Mouse (Mus musculus): ENCODE data around the gene Magi1. TPM values are rescaled to one million over a fixed set of nuclear protein-coding genes. Genes with fewer than 3 reads are reported as not detected.
"Not testable (repeated sequence)": the region's sequence is repeated elsewhere in the genome, so short reads cannot be mapped to it uniquely, and the experiment has no call there.

Magi1 gene
- polyA plus RNA-seq, 1 experiment from 2014 or later, result 10.1 TPM

GRCm38 (mm10) chr6:93629735-93630291, 653.9 kb downstream of the Magi1 start:
- not testable (repeated sequence) for H3K4me1 ChIP-seq (replicated peaks); ATAC-seq; H3K27me3 ChIP-seq (replicated peaks); H3K4me3 ChIP-seq (replicated peaks); H3K36me3 ChIP-seq; H3K4me2 ChIP-seq (replicated peaks); H3K27ac ChIP-seq; H3K9me3 ChIP-seq; H3K9ac ChIP-seq
- 71% methylated on average over 5 of the region's 5 CpGs for WGBS

GRCm38 (mm10) chr6:93627200-93627599, 656.5 kb downstream of the Magi1 start:
- no peaks in the 10 kb centered on the region for H3K4me1 ChIP-seq (replicated peaks)
- no peak for ATAC-seq
- no peaks in the 10 kb centered on the region for H3K36me3 ChIP-seq
- WGBS, result 81% methylated on average over 5 of the region's 5 CpGs
- H3K9me3 ChIP-seq, result no peaks in the 10 kb centered on the region
- no peak overlapping the region for H3K27ac ChIP-seq
- H3K27me3 ChIP-seq (replicated peaks), result no peaks in the 10 kb centered on the region
- H3K4me3 ChIP-seq (replicated peaks), result no peak overlapping the region
- no peak overlapping the region for H3K4me2 ChIP-seq (replicated peaks)
- H3K9ac ChIP-seq, result no peak overlapping the region

Other genes starting within 250 kb of the Magi1 start
- gene Slc25a26, start 216.4 kb upstream of the Magi1 start, polyA plus RNA-seq (2015; fragmentation: Nextera tagmentation; extraction: Ambion mirVana), result 9.0 and 10.0 TPM in 2 replicates

Measured in intestine, embryonic 15.5 days (tissue).